Mouse (Mus musculus) mouse embryonic stem cell (cell line): ENCODE results near the gene Rnh1.

Experiments
- in situ Hi-C, 2 experiments: fragments of 300-500 bp; cut with MboI; formaldehyde crosslinking; loops; 1 replicate in 1 of 2; 3 replicates in 1 of 2; pipeline ENCODE4 v1.14.3; 2019 to 2020; ENCODE audit warnings: low sequenced_read_pairs in 2 of 2, low pct_unique_long_range_greater_than_20kb in 1 of 2, mixed read lengths in 1 of 2; ENCODE audit not compliant: unreplicated experiment in 1 of 2

The Rnh1 gene

DNA sequence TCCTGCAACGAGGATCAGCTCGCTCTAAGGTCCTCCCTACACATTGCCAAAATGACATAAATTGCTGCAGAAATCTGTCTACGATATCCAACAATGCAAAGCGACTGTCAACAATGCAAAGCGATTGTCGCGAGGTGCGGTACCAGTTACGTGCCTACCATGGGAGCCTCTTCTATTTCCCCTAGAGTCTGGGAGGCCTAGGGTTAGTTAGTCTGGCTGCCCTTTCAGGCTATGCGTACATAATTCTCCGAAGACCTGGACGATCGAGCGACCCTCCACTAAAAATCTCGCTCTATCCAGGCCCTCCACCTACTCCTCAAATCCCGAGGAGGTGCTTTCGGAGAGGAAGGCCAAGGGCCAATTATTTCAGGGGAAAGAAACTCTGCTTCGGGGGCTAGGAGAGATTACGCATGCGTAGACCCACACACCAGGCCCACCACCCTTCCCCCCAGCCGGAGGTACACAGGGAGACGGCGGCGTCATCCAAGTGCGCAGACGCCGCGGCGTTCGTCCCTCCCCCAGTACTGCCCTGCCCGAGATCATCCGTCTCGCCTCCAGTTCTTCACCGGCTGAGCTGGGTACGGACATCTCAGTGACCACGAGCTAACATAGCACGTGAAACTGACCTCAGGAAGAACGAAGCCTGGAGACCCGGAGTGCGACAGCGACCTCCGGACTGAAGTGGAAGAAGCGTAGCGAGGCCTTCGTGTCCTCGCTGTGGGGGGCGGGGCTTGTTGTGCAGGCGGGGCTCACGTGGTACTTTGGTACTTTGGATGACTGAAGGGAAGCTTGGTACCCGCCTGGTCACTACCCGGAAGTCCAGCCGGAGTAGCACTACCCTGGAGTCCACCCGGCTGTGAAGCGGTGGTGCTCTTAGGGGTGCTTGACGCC lies at the start of gene Rnh1:
Gene Rnh1 (minus strand): TSS at position 742 of the 891 bp plus-strand sequence.
- in situ Hi-C loops, result loop anchor here (5.0 to 10.0 kb wide), 2 partner anchors 75 to 328 kb away; partner anchors contain the start of genes Odf3 (in 2 of the 2) and Scgb1c1 (in 2 of the 2)

DNA sequence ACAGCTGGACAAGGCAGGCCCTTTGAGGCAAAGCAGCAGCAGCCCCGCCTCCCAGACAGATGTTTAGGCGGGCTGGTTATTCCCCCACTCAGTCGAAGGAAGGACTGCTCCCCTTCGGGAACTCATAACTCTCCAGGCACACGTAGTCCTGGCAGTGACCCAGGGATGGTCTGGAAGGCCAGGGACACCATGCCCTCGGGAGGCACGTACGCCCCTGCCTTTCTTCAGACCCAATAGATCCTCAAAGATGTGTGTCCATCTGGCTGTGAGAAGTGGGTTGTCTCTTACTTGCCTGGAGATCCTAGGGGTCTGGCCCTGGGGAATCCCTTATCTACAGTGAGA lies 49.4 kb upstream of the Rnh1 start:
- in situ Hi-C loops, result no loop called here

DNA sequence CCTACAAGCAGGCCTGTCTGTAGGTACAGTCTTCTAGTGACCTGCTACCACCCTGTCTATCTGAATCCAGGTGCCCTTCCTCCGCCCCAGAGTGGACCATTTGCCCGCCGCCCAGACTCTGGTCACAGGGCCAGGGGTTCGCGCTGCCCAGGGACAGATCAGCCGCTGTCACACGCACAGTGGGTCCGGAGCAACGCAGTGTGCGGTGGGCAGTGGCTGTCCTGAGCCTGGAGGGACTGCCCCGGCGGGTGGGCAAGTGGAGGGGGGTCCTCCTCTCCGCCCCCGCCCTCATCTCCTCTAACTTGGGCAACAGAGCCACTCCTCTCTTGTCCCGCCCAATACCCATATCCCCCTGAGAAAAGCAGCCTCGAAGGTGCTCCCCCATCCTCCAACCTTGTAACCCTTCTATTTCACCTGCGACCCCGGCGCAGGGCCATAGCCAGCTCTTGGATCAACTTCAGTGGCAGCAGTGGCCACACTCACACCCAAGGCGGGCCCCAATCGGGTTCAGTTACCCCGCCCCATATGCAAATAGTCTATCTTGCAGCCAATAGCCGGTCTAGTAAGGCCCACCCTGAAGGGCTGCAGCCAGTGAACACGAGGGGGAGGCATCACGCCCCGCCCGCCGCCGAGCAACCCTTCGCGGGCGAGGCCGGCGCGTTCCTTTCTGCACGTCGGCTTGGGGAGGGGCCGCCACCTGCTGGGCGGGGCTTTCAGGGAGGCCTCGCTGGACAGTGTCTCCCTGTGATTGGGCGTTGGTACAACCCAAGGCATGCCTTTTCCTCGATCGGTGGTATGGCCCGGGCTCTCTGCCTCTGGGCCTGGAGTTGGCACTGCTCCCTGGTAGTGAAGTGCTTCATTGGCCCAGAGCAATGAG lies 48.8 kb upstream of the Rnh1 start:
- in situ Hi-C loops, result no loop called here

DNA sequence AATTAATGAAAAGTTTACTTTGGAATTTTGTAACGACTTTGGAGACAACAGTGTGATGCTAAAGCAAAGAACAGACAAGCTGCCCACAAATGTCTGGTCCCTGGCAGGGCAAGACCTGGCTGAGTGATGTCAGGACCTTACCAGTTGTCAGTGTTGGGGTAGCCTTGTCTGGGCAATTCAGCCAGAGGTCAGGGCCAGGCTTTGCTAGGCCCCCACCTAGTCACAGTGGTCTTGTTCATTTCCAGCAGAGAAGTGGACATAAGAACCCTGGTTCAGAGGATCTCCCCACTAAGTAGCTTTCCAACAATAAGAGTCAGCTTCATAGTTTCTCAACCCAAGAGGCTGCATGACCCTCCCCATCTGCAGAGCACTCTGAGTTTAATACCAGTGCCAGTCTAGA lies 47.7 kb upstream of the Rnh1 start:
- in situ Hi-C loops, result no loop called here

DNA sequence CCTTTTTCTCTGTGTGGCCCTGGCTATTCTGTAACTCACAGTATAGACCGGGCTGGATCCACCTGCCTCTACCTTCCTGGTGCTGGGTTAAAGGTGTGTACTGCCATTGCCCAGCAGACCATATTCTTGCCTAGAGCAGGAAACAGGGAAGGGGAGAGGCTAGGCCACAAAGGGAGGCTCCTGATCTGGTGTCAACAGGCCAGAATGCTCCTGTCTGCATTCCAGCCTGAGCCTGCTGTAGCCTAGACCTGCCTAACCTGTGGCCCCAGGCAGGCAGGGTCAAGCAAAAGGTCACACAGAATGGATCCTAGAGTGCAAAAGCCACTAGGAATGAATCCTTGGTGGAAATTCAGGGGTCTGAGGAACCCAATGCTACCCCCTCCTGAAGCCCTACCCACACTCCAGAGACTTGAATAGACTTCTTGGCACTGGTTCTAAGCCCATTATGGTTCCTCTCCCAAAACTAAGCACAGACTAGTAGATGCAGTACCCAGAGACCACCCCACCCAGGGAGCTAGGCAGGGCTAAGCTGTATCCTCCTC lies 47.0 kb upstream of the Rnh1 start:
- in situ Hi-C loops, result no loop called here

DNA sequence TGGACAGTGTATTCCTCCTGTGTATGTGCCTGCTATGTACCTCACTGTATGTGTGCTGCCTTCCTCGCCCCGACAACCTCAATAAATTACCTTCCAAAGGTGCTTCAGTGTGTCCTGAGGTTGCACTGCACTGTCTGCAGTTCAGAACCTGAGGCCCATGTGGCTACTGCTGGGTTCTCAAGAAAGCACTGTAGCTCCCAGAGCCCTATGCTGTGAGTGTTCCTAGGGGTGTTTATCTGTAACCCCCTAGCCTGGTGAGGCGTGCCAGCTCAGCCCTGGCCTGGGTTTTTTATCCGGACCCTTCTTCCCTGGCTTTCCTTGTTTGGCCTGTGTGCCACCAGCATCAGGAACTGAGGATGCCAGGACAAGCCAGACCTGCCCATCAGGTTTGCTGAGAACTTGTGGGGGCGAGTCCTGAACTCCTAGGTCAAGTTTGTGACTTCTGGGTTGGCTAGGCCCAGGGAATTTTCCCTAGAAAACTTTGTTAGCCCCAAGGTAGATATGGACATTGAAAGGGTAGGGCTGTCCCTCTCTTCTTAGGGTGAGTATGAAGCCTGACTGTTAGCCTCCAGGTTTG lies 46.0 kb upstream of the Rnh1 start:
- in situ Hi-C loops, result no loop called here

DNA sequence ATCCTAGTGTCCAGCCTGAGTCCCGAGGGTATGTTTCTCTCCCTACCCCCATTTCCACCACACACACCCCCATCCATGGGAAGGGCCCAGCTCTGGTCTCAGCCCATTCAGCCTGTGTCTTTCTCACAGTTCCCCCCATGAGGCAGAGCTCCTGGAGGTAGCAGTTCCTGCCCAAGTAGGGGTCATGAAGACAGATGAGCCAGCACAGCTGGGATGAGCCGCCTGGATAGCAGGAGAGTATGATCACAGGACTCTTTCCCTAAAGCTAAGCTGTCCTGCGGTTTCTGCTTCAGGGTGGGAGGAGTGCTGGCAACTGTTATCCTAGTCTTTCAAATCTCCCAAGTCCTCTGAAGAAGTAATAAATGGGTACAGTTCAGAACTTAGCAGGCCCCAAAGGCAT lies 45.5 kb upstream of the Rnh1 start:
- in situ Hi-C loops, result no loop called here

DNA sequence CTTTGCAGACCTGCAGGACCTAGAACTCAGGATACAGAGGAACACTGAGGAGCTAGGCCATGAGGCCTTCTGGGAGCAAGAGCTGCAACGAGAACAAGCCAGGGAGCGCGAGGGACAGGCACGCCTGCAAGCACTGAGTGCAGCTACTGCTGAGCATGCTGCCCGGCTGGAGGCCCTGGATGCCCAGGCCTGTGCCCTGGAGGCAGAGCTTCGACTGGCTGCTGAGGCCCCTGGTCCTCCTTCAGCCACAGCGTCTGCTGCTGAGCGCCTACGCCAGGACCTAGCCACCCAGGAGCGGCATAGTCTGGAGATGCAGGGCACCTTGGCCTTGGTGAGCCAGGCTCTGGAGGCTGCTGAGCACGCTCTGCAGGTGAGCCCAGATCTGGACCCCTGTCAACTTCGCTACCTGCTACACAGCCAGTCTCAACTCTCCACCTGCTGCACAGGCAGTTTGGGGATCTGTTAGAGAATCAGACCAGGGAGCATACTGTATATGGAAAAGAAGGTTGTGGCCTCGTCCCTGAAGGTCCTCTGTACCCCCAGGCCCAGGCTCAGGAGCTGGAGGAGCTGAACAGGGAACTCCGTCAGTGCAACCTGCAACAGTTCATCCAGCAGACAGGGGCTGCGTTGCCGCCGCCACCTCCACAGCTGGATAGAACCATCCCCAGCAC lies 44.8 kb upstream of the Rnh1 start:
- in situ Hi-C loops, result no loop called here

DNA sequence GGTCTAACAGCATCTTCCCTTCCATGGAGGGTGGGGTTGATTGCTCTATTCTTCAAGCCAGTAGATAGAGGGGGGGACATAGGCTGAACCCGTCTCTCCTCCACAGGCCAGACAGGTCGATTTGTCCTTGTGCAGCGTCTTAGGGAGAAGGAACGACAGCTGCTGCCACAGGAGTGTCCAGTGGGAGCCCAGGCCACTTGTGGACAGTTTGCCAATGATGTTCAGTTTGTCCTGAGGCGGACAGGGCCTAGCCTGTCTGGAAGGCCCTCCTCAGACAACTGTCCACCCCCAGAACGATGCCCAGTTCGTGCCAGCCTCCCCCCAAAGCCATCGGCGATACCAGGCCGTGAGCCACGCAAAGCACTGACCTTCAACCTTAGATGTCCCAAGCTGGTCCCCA lies 44.2 kb upstream of the Rnh1 start:
- in situ Hi-C loops, result no loop called here

DNA sequence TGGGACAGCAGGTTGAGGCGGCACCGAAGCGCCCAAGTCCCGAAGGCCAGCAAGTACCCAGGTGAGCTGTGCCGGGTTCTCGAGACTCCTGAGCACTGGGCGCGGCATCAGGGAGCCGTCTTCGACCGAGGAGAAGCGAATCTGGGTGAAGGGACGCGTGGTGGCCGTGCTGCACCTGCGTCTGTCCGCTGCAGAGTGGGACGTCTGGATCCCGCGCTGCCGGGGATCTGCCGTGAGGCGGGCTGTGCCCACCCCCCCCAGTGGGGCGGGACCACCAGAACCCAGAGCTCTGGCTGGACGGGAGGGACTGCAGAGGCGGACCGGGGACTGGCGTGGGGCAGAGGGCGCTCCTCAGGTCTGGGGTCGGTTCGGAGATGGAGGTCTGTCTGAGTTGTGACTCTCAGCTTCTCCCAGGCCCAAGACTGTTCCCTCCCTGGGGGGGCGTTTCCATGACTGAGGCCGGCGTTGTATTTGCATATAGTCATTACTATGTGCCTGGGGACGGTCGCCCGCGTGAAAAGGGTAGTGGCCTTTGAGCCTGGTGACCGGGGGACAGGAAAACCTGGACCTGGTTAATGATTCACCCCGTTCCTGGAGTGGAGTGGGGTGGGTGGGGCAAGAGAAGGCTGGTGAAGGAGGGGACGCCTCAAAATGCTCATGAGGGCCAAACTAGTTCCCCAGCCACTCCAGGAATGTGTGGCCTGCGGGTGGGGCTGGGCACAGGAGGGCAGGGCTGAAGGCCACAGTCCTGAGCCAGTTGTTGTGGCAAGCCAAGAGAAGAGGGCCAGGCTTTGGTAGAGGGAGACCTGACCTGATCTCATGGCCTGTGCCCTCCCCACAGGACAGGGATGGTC lies 43.5 kb upstream of the Rnh1 start:
- in situ Hi-C loops, result no loop called here

DNA sequence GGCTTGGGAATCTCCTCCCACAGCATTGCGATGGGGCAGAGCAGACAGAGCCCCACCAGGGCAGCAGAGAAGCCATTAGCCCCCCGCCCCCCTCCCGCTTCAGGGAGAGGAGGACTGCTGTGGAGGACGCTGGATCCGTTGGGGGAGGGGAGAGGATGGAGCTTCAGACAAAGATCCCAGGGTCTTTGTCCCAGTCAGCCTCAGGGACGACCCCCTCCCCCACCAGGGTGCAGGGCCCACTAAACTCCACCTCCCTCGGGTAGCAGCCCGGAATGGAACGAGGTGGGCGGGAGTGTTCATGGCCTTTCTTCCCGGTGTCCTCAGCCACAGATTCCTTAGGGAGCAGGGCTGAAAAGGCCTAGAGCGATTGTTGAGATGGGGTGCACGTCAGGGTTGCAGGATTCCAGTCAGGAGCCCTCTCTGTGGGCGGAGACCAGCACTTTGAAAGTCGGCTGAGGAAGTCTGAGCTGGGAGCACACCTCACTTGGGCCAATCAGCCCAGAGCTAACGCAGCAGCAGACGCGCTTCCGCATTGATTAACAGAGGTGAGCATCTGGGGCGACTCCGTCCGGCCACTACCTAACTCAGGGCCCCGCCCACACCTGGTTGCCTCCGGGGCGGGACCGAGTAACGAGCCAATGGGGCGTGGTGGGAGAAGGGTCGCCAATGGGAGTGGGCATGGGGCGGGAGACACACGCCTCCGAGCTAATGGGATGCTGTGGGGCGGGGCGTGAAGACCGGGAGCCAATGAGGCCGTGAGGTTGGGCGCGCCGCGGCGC lies 42.6 kb upstream of the Rnh1 start, which contains the start of gene Rassf7:
Gene Rassf7 (plus strand): TSS at position 760 of the 779 bp plus-strand sequence.
- in situ Hi-C loops, result no loop called here

DNA sequence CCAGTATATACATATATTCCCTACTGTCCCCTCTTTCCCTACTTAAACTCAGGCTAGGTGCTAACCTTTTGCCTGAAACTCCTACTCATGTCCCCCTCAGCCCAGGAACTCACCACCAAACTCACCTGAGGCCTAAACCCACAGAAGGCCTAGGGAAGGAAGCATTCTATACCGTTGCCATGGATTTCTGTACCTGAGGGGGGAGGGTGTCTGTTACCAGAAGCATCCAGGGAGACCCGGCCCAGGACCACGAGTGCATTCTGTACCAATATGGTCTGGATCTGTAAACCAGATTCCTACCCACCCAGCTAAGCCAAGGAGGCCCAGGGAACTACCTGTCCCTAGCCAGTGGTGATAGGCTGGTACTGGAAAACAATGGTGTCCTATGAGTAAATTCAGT lies 41.7 kb upstream of the Rnh1 start:
- in situ Hi-C loops, result no loop called here

DNA sequence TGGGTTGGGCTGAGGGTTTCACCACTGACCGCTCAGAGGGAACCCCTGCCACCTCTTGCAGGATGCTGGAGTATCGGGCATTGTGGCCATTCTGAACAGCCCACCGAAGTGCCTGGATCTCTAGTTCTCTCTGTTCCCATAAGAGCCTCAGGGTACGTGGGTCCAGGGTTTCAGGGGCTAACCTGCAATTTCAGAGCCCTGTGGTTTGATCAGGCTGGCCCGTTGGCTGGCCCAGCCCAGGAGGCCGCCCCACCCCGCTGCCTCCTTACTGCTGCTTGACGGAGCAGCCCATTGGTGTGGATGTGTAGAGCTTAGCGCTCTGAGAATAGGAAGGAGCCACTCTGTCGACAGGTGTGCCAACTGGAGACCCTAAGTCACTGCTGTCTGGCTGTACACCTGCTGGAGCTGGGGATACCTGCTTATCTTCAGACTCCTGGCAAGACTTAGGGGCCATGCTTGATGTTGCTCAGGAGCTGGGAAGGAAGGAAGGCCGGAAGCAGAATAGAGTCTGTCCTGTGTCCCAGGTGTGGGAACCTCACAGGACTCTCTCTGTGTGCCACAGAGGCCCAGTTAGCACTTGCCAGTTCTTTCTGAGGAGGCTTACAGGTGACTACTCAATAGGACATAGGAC lies 41.1 kb upstream of the Rnh1 start, which contains the start of gene Lmntd2:
Gene Lmntd2 (minus strand): TSS at position 476 of the 631 bp plus-strand sequence.
- in situ Hi-C loops, result no loop called here

DNA sequence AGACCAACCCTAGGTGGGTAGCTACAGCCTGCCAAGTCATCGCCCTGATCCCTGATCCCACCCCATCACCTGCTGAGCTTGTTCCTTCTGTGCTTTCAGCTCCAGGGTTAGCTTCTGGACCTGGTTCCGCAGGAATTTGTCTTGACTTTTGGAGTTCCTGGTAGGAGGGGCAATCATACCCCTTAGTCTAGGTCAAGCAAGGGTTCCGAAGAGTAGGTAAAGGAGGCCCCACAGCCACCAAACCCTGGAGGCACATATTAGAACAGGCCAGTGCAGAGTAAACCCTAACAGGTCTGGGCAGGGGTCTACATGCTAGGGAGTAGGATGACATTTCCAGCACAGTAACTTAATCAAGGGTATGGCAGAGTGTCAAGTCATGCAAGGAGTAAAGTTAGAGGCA lies 40.5 kb upstream of the Rnh1 start:
- in situ Hi-C loops, result no loop called here

DNA sequence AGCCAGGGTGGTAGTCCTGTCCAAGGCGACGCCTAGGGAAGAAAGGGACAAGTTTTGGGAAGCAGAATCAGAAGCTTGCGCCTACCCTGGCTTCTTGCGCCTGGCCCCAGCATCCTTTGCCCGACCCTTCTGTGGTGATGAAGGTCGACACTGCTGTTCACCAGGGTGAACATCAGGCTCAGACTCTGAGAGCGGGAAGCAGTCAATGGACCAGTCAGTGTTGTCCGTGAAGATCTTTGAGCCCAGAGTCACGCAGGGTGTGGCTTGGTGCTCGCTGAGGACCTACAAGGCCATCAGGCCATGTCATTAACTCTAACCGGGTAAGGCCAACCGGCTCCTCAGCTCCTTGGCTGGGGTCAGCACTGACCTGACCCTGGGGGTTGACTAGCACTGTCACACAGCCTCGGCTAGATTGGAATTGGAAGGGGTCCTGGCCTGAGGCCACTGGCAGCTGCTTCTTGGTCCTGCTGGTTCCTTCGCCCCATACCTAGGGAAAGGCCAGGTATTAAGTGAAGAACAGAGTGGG lies 38.0 kb upstream of the Rnh1 start:
- in situ Hi-C loops, result no loop called here

DNA sequence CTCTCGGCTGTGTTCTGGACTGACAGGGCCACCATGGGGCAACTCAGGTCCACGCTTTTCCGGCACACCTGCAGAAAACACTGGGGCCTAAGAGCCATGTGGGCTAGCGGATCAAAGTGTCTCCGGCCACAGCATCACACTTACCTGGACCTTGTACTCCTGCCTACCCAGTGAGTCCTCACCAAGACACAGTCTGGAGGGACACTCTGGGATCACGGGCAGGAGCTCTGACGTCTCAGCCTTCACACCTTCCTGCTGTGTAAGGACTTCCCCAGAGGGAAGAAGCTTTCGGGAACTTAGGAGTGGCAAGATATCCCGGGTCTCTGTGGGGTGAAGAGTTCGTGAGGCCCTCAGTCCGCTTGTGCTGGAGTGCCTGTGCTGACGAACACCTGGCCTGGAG lies 37.5 kb upstream of the Rnh1 start:
- in situ Hi-C loops, result no loop called here
